Mouse (Mus musculus): Measurements from ENCODE around the gene Ccdc85c.

The Ccdc85c gene

DNA sequence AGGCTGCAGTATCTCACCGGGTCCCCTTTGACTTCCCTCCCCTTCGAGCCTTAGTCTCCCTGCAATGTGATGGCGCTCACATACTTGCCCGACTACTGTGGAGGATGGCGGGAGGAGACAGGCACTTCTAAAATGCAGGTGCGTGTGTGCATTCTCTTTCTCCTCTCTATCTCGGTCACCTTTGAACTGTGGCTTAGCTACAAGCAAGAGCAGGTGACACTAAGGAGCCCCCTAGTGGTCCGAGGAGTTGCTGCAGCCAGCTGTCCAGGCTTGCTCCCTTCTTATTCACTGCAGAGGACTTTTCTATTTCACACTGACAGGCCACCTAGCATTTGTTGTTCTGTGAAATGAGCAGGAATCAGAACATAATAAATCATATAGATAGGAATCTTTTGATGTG lies 17.7 kb upstream of the Ccdc85c start:
- DNase-seq: peak; percentile 66

DNA sequence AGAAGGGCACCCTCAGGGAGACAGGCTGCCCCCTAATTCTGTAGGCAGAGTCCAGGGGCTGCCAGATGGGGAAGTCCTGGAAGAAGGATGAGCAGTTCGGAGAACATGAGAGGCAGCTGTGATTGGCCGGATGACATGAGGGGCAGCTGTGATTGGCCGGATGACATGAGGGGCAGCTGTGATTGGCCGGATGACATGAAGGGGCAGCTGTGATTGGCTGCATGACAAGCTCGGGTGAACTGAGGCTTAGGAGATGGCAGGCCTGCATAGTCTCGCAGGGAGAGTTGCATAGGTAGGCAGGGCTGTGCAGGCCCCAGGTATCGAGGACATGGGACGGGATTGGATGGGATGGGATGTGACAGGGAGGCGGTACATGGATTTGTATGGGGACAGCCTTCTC lies 17.2 kb upstream of the Ccdc85c start:
- DNase-seq: no peak

- DNase-seq: no peak
These were observed 13.1 kb upstream of the Ccdc85c start for GRCm38 (mm10) chr12:108288127-108288880.

GRCm38 (mm10) chr12:108287011-108287410 lies 11.8 kb upstream of the Ccdc85c start:
- no peak for DNase-seq

DNA sequence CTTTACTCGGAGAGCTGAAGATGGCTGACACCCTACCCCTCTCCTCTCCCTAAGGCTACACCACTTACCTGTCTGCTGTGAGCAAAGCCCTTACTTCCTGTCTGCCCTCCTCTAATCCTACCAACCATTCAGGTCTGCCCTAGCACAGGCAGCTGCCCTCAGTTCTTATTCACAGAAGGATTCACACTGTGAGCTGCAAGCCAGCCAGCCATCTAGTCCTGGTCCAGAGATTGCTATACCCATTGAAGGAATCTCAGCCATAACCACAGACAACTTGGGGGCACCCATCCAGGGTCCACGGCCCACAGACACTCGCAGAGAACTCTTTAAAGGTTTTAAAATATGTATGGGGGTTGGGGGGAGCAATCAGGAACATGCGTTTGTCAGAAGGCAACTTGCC lies 11.2 kb upstream of the Ccdc85c start:
- no peak for DNase-seq

GRCm38 (mm10) chr12:108285225-108286011 lies 10.2 kb upstream of the Ccdc85c start:
- no peak for DNase-seq

DNA sequence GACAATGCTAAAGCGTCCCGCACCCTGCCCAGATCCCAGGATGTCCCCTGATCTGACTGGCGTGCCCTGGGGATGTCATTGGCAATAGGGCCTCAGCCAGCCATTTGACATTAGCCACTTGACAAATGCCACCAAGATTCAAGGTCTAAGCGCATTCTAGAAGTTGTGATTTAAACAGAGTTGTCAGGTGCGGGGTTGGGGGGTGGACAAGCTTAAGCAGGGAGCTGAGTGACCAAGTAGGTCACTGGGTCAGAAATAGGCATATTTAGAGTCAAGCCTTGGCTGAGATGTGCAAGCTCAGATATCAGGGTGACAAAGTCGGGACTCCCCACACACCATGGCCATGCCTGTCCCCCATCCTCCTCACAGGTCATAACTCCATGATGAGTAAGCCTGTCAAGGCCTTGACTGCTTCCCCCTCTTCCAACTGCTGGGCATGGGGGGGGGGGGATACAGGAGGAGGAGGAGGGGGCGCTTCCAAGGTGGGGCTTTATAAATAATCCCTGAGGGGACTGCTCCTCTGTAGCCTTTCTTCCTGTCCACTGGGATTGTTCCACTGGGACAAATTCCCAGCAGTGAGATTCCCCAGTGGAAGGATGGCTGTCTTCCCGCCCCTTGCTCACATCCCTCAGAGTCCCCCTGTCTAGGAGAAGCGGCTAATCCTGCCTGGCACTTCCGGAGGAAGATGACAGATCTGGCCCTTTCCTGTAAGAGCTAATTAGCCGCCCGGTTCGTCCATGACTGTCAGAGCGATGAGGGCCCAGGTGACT lies 9.4 kb upstream of the Ccdc85c start:
- DNase-seq: no peak

DNA sequence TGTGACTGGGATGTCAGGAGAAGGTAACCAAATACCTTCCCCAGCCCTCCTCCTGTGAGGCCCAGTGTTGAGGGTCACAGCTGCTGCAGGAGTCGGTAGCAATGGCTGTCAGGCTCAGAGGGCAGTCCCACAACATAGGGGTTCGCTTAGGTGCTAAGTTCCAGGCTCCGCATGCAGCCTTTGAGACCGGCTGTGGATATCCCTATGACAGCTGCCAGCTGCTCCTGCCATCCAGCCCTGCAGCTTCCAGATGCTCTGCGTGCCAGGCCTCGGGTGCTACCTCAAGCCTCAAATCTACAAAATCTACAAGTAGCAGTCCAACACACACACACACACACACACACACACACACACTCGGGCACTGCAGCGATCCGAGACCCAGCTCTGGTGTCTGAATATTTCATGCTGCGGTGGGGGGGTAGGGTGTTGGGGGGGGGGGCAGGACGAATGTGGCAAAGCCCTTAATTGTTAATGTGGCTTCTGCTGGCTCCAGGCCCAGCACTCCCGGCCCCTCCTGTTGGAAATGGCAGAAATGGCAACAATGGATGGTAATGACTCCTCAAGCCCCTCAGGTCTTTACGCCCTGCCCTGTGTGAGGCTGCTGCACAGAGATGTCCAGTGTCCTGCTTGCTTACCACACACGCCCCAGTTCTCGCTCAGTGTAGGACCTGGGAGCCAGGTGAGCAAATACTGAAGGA lies 3.1 kb upstream of the Ccdc85c start:
- DNase-seq: no peak

GRCm38 (mm10) chr12:108277341-108277841 lies 2.2 kb upstream of the Ccdc85c start:
- DNase-seq: peak; percentile 43

GRCm38 (mm10) chr12:108275920-108276822 lies 946 bp upstream of the Ccdc85c start:
- peak; percentile 54 for DNase-seq

- DNase-seq: peak; percentile 97
These were observed 274 bp upstream of the Ccdc85c start for GRCm38 (mm10) chr12:108275508-108275890.

DNA sequence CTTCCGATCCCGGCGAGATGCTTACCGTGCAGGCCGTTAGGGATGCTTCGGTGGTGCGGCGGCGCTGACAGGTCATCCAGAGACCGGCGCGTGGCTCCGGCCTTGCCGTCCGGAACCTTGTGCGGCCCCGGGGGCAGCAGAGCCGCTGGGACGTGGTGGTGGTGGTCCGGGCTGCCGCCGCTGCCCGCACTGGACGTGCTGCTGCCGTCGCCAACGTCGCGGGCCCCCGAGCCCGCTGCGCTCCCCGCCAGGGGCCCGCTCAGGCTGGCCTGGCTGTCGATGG lies 971 bp downstream of the Ccdc85c start:
- no peak for DNase-seq

DNA sequence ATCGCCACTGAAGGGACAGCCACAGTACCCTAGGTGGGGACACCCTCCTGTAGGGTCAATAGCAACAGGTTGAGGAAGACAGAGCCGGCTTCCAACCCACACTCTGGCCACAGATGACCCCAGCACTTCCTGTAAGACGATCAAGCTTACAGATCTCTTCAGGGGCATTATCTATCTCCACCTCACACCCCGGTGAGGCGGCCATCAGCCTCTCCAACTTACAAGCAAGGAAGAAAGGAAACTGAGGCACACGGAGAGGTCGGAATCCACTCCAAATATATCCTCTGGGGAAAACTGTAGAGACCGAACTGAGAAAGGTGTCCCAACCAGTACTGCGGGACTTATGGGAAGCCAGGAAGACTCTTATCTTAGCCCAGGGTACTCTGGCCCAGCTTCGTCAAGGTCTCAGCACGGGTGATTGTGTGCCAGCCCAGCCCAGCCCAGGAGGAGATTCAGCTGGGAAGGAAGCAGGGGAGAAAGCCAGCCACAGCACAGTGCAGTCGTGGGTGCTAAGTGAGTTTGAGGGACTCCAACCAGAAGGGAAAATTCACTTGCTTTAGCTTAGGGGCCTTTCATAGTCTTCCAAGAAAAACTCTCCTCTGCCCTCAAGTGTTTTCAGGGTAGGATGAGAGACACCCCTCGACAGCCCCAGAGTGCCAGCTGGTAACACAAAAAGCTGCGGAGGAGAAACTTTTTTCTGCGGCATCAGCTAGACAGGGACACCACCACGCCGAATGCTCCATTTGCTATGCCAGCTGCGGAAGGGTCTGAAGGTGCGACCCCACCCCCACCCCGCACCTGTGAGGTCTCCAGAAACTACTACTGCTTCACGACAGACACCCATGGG lies 1.5 kb downstream of the Ccdc85c start:
- DNase-seq: no peak

DNA sequence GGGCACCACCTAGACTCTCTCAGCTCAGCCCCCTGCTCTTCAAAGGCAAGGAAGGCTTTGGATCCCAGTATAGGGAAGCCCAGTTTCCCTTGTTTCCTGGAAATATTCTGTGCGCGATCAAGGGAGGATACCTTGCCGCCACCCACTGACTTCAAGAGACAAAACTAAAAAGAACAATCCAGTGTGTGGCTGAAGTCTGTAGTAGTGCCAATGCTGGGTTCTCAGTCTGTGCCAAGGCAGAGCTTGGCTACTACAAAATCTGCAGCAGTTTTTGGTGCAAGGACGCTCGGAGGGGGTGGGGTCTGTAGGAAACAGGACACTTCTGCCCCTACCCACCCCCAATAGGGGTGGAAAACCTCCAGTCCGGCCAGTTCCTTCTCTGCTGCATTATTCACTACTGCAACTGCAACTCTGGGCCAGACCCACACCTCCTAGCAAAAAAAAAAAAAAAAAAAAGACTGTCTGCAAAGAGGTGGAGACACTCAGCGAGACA lies 3.0 kb downstream of the Ccdc85c start:
- DNase-seq: no peak

- no peak for DNase-seq
These were observed 3.7 kb downstream of the Ccdc85c start for GRCm38 (mm10) chr12:108271351-108272142.

DNA sequence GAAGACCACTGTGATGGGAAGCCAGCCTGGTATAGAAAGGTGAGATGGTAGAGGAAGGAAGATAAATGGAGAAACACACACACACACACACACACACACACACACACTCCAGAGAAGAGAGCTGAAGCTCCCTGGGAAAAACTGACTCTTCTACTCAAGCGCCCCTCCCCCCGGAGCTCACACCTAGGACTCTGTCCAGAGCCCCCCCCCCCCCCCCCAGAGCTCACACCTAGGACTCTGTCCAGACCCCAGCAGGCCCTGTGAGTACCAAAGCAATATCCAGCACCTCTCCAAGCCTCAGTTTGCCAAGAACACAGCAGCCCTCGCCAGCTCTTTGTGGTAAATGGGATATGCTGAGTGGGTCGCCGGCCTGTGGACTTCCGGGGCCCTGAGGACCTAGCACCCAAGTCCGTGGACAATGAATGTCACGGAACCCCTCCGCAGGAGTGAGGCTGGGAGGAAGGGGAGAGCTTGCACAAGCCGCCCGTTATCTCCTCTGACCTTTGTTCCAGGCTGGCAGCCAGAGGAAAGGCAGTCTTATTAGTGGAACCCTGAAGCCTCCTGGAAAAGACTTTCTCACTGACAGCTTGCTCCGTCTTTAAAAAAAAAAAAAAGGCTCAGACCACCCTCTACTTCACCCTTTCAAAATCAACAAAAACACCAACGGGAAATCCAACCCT lies 4.8 kb downstream of the Ccdc85c start:
- no peak for DNase-seq

- DNase-seq: no peak
These were observed 5.5 kb downstream of the Ccdc85c start for GRCm38 (mm10) chr12:108269699-108270098.

DNA sequence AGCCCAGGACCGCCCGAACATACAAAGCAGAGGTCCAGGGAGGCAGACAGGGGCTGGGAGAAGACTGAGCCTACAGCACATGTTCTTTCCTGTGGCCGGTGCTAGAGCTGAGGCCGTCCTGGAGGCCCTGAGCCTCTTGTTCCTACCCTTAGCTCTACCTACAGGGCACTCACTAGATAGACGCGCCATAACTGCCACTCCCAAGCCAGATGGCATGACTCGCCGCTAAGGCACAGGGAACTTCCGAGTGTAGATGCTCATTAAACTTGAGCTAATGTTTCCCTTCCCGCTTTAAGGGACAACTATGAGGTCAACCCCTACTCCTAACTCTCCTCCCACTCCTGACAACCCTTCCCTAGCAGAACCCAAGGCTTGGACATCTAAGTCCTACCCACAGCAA lies 6.3 kb downstream of the Ccdc85c start:
- DNase-seq: no peak

GRCm38 (mm10) chr12:108267653-108268052 lies 7.6 kb downstream of the Ccdc85c start:
- no peak for DNase-seq
